Mouse (Mus musculus) embryonic facial prominence, embryonic 13.5 days (tissue): ENCODE data around the gene Ssbp2. TPM values are rescaled to one million over a fixed set of nuclear protein-coding genes. Genes with fewer than 3 reads are reported as not detected.

Experiments
- ATAC-seq: fragments of 200-750 bp; cut with Nextera tagmentation; 2 replicates; pipeline ENCODE4 v1.8.0; 2017; ENCODE audit warnings: low read depth; ENCODE audit not compliant: insufficient number of reproducible peaks, insufficient read depth, low FRiP score, low TSS enrichment
- H3K27ac ChIP-seq: fragments of 300-500 bp; sonication (generic); 2 replicates; pipeline ENCODE4 v1.5.1; 2015; ENCODE audit warnings: moderate library complexity, mild to moderate bottlenecking, inconsistent platforms
- H3K27me3 ChIP-seq: fragments of 300-500 bp; sonication (generic); 2 replicates; pipeline ENCODE4 v1.6.1; 2015; ENCODE audit warnings: mild to moderate bottlenecking, inconsistent platforms
- H3K36me3 ChIP-seq: fragments of 300-500 bp; sonication (generic); 2 replicates; pipeline ENCODE4 v1.6.1; 2015; ENCODE audit warnings: mild to moderate bottlenecking, inconsistent platforms
- H3K4me1 ChIP-seq: fragments of 300-500 bp; sonication (generic); 2 replicates; pipeline ENCODE4 v1.6.1; 2015; ENCODE audit warnings: inconsistent platforms
- H3K4me2 ChIP-seq: fragments of 300-500 bp; sonication (generic); 2 replicates; pipeline ENCODE4 v1.6.1; 2015; ENCODE audit warnings: moderate library complexity, mild to moderate bottlenecking, inconsistent platforms
- H3K4me3 ChIP-seq: fragments of 300-500 bp; sonication (generic); 2 replicates; pipeline ENCODE4 v1.5.1; 2015; ENCODE audit warnings: mild to moderate bottlenecking, inconsistent platforms
- H3K9ac ChIP-seq: fragments of 300-500 bp; sonication (generic); 2 replicates; pipeline ENCODE4 v1.6.1; 2015; ENCODE audit warnings: mild to moderate bottlenecking, inconsistent platforms
- H3K9me3 ChIP-seq: fragments of 300-500 bp; sonication (generic); 2 replicates; pipeline ENCODE4 v1.6.1; 2016; ENCODE audit warnings: inconsistent platforms
- WGBS: fragments of 180-500 bp; shearing (Covaris S2); methylation state at CpG from one replicate; pipeline ENCODE4 v1.1.7; 2015; ENCODE audit warnings: mixed read lengths; 5-methylcytosine and 5-hydroxymethylcytosine counted together
- polyA plus RNA-seq: library from polyadenylated mRNA; unstranded; fragments of >200 nt; fragmentation: Nextera tagmentation; extraction: Ambion mirVana; gene quantifications from 2 replicates; pipeline ENCODE4 v1.2.1, GENCODE M21; 2015

Ssbp2 gene
- polyA plus RNA-seq, 1 experiment from 2014 or later: 228 TPM

DNA sequence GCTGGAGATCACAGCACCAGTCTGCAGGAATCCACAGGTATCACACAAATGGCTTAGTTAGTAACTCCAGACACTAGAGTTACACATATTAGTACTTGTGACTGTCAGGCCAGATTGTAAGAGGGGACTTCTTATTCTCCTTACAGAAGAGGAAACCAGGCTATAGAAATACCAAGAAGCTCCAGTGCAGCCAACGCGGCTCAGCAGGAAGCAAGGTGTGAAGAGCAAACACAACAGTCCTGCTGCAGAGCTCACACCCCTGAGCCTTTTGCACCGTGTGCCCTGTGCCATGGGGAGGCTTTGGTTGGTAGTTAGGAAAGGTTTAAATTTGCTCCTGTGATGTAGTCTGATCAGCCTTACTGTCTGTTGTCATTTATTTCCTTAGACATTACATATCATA, 37.0 kb downstream of the Ssbp2 start:
- Histone ChIP-seq H3K9ac (no peak overlapping the region), H3K27me3 (no peaks in the 10 kb centered on the region), H3K36me3 (peaks cover 15% of the 10 kb centered on the region), H3K4me3 (no peak overlapping the region), H3K9me3 (no peaks in the 10 kb centered on the region), H3K4me2 (no peak overlapping the region), H3K27ac (no peak overlapping the region), H3K4me1 (peaks cover 5% of the 10 kb centered on the region; the same call in 1 of the 2 replicates)
- WGBS: 85% methylated on average over 3 of the region's 3 CpGs
- no peak for ATAC-seq

DNA sequence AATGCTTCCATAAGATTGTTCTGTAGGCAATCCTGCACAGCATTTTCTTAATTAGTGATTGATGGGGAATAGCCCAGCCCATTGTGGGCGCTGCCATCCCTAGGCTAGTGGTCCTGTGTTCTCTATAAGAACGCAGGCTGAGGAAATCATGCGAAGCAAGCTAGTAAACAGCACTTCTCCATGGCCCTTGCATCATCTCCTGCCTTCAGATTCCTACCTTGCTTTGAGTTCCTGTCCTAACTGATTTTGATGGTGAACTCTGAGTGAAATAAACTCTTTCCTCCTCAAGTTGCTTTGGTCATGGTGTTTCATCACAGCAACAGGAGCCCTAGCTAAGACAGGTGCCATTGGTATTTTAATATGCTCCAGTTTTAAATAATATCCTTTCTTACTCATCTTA, 41.7 kb downstream of the Ssbp2 start:
- H3K4me3 ChIP-seq: no peak overlapping the region
- H3K27me3 ChIP-seq: no peaks in the 10 kb centered on the region
- peaks cover 9% of the 10 kb centered on the region for H3K36me3 ChIP-seq
- H3K9me3 ChIP-seq: no peaks in the 10 kb centered on the region
- ATAC-seq: no peak
- peaks cover 11% of the 10 kb centered on the region for H3K4me1 ChIP-seq
- H3K4me2 ChIP-seq: no peak overlapping the region
- H3K9ac ChIP-seq: no peak overlapping the region
- H3K27ac ChIP-seq: no peak overlapping the region
- WGBS: 96% methylated on average over 3 of the region's 3 CpGs

DNA sequence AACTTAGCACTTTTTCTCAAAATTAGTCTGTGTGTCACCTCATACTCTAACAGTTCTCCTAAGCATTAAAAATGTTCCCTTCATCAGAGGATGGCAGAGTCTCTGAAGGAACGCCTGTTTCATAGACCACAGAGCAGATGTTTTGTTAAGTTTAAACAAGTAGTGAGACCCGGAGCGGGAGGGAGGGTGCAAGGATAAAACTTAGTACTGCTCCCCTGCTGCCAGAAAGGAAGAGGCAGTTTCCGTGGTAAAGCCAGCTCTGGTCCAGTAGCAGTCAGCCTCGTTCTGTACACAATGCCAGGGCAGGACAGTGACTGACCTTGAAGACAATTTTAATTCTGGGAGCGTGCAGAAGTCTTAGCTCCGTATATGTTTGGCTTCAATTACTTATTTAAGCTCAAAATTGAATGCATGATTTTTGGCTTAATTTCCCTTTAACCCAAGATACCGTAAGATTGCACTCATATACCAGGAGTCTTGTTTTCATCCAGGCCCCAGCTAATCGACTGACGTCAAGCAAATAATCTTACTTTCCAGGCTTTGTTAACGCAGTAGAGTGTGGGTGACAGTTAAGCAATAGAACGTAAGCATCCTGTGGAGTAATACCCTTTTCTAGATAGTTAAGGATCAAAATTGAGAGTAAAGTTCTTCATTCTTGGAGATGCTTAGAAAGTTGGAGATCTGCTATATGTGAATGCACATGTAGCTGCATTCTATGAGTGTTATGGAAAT, 42.7 kb downstream of the Ssbp2 start:
- H3K36me3 ChIP-seq: peaks cover 9% of the 10 kb centered on the region
- no peak for ATAC-seq
- H3K4me1 ChIP-seq: peaks cover 11% of the 10 kb centered on the region
- no peak overlapping the region for H3K9ac ChIP-seq
- 55% methylated on average over 12 of the region's 12 CpGs for WGBS
- H3K27ac ChIP-seq: no peak overlapping the region
- H3K27me3 ChIP-seq: no peaks in the 10 kb centered on the region
- H3K4me3 ChIP-seq: no peak overlapping the region
- no peak overlapping the region for H3K4me2 ChIP-seq
- no peaks in the 10 kb centered on the region for H3K9me3 ChIP-seq

DNA sequence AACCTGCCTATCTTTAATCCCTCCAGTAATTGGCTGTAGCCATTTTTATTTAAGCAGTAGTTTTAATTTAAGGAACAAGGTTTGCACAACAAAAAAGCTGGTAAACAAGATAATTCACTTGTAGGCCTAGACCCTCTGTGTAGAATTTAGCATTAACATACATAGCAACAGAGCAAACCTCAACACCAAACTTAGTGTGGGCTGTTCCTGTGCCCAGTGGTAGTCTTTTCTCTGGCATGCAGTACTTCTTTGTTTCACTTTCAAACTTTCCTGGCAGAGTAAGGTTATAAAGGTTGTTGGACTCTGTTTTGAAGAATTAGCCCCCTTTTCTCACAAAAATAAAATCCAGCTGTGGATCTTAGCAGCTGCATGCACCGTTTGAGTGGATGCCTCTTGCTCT, 48.9 kb downstream of the Ssbp2 start:
- Histone ChIP-seq H3K4me3 (no peak overlapping the region), H3K4me2 (no peak overlapping the region), H3K27me3 (no peaks in the 10 kb centered on the region), H3K9me3 (no peaks in the 10 kb centered on the region), H3K4me1 (peaks cover 2% of the 10 kb centered on the region; the same call in 1 of the 2 replicates), H3K9ac (no peak overlapping the region), H3K27ac (no peak overlapping the region), H3K36me3 (no peaks in the 10 kb centered on the region)
- WGBS: 44% methylated on average over 1 of the region's 1 CpGs
- ATAC-seq: no peak

DNA sequence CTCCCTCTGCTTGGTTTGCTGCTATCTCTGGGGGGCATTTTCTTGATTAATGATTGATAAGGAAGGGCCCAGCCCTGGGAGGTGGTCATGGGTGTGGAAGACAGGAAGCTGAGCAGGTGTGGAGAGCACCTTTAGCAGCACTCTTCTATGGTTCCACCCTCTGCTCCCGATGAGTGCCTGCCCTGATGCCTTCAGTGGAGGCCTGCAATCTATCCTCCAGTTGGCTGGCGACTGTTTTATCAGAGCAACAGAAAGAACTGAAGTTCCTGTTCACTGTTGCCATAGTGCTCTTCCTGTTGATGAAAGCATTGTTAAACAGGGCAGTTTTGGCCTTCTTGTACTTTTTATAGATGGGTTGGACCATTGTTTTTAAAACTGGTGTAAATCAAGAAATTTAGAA, 49.4 kb downstream of the Ssbp2 start:
- H3K36me3 ChIP-seq: no peaks in the 10 kb centered on the region
- H3K9me3 ChIP-seq: no peaks in the 10 kb centered on the region
- peaks cover 2% of the 10 kb centered on the region; the same call in 1 of the 2 replicates for H3K4me1 ChIP-seq
- H3K4me3 ChIP-seq: no peak overlapping the region
- no peak overlapping the region for H3K27ac ChIP-seq
- no peak overlapping the region for H3K4me2 ChIP-seq
- WGBS: 76% methylated on average over 2 of the region's 2 CpGs
- ATAC-seq: no peak
- no peak overlapping the region for H3K9ac ChIP-seq
- H3K27me3 ChIP-seq: no peaks in the 10 kb centered on the region

DNA sequence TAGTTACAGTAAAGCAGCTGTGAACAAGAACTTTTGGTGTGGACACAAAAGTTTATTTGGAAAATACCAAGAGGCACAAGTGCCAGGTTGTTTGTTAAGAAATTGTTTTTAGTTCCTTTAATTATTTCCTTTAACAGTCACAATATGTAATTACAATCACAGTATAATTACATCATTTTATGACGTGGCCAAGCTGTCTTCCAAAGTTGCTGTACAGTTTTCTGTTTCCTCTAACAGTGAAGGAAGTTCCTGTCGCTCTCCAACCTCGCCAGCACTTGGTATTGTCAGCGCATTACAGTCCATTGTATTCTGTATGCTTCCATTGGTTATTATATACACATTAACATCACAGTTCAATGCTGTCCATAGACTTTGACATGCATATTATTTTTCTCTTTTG, 54.9 kb downstream of the Ssbp2 start:
- Histone ChIP-seq H3K27me3 (no peaks in the 10 kb centered on the region), H3K4me1 (no peaks in the 10 kb centered on the region), H3K4me3 (no peak overlapping the region), H3K9ac (no peak overlapping the region), H3K36me3 (no peaks in the 10 kb centered on the region), H3K4me2 (no peak overlapping the region), H3K27ac (no peak overlapping the region), H3K9me3 (no peaks in the 10 kb centered on the region)
- 86% methylated on average over 4 of the region's 4 CpGs for WGBS
- ATAC-seq: no peak

DNA sequence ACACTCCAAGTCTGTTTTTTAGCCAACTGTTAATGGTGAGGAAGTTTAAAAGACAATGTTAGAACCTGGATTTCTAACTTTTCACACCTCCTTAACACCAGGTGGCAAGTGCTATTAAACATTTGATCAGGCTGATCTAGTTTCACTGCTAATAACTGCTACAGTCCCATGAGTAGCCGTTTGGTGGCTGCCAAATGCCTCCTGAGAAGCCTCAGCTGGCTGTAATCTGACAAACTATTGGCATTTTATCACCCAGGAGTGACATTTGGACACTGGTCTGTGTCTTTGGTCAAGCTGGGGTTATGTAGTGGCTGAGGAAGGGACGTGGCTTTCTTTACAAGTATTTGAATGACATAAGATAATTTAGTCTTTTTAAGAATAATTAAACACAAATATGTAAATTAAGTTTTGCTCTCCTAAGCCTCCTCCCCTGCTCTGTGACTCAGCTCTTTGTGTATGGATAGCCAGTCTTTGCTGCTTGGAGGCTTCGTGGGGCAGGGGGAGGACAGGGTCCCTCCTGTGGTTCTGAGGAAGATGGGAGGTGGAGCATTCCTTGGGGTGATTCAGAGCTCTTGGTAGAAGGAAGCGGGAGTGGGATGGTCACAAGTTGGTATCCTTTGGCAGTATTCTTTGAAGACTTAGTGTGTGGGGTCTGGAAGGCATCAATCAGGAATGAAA, 60.1 kb downstream of the Ssbp2 start:
- Histone ChIP-seq H3K9ac (no peak overlapping the region), H3K27me3 (no peaks in the 10 kb centered on the region), H3K36me3 (no peaks in the 10 kb centered on the region), H3K27ac (no peak overlapping the region), H3K4me1 (peaks cover 6% of the 10 kb centered on the region; the same call in 1 of the 2 replicates), H3K4me3 (no peak overlapping the region), H3K4me2 (no peak overlapping the region), H3K9me3 (no peaks in the 10 kb centered on the region)
- WGBS: 43% methylated on average over 4 of the region's 4 CpGs
- no peak for ATAC-seq

DNA sequence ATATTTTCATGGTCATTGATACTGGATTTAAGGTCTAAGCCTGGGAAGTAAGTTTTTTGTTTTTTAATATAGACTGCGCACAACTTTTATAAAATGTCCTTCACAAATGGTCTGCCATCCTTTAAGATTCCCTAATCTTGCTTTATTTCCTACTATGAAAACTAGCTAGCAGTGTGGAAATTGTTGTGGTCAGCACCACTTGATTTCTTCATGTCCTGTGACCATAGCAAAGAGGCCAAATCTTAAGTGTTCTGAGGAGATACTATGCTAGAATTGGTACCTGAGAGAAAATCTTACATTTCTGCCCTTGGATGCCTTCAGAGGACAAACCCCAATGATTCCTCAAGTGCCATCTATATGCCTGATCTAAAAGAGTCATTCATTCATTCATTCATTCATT, 60.9 kb downstream of the Ssbp2 start:
- Histone ChIP-seq H3K4me3 (no peak overlapping the region), H3K36me3 (no peaks in the 10 kb centered on the region), H3K4me2 (no peak overlapping the region), H3K9me3 (no peaks in the 10 kb centered on the region), H3K27ac (no peak overlapping the region), H3K27me3 (no peaks in the 10 kb centered on the region), H3K9ac (no peak overlapping the region), H3K4me1 (peaks cover 6% of the 10 kb centered on the region; the same call in 1 of the 2 replicates)
- no peak for ATAC-seq
- WGBS: 98% methylated on average over 1 of the region's 1 CpGs

DNA sequence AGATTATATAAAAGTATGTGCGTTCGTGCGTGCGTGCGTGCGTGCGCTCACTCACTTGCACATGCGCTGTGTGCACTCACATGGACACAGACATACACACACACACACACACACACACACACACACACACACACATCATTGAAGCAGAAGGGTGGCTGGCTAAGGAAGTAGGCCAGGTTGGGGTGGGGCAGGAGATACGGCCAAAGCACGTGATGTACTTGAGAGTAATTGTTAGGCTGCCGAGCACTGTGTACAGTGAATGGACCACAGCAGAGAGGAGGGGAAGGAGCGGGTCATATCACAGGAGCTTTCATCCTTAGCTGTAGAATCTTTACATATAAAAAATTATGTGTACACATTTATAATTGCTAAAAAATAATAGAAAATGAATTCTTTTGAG, 66.0 kb downstream of the Ssbp2 start:
- 92% methylated on average over 12 of the region's 12 CpGs for WGBS
- Histone ChIP-seq H3K4me2 (no peak overlapping the region), H3K36me3 (peaks cover 5% of the 10 kb centered on the region; the same call in 1 of the 2 replicates), H3K4me3 (no peak overlapping the region), H3K9me3 (no peaks in the 10 kb centered on the region), H3K4me1 (0 out of 2 replicates have a peak, but pooled peaks cover 3% of the 10 kb centered on the region), H3K27ac (no peak overlapping the region), H3K27me3 (no peaks in the 10 kb centered on the region), H3K9ac (no peak overlapping the region)
- ATAC-seq: no peak

DNA sequence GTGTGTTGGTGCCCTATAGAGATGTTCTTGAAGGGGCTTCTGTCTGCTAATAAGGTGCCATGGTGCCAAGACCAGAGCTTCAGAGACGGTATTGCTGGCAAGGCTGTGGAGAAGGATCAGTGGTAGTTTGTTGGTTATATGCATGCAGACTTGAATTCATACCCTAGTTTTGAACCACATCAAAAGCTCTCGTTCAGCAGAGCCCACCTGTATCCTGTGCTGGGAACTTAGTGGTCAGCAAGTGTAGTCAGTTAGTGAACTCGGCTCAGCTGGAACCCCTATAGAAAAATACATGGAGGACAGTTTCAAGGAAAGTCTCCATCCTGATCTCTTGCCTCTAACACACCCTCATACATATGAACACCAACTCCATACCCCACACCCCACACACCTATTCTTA, 69.7 kb downstream of the Ssbp2 start:
- Histone ChIP-seq H3K4me1 (no peaks in the 10 kb centered on the region), H3K9me3 (peaks cover 7% of the 10 kb centered on the region; the same call in 1 of the 2 replicates), H3K4me2 (no peak overlapping the region), H3K27me3 (no peaks in the 10 kb centered on the region), H3K9ac (no peak overlapping the region), H3K36me3 (peaks cover 30% of the 10 kb centered on the region), H3K27ac (no peak overlapping the region), H3K4me3 (no peak overlapping the region)
- 94% methylated on average over 3 of the region's 3 CpGs for WGBS
- no peak for ATAC-seq

DNA sequence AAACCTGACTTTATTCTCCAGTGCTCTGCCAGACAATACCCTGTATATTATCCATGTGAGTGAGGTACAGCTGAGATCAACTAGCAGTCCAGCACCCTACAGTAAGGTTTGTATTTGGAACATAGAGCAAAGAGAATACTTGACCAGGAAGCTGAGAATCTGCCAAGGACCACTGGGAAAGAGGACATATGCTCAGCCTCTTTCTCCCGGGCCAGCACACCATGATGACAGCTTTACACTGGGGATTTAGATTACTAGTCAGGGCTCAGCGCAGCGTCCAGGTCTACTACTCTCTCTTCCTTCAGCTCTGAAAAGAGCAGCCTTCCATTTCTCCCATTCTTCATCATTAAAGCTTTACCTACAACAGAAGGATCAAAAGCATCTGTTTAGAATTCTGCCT, 76.6 kb downstream of the Ssbp2 start:
- peaks cover 41% of the 10 kb centered on the region for H3K36me3 ChIP-seq
- H3K27ac ChIP-seq: no peak overlapping the region
- whole genome bisulfite sequencing: 68% methylated on average over 3 of the region's 3 CpGs
- no peak overlapping the region for H3K4me3 ChIP-seq
- H3K9me3 ChIP-seq: peaks cover 7% of the 10 kb centered on the region; the same call in 1 of the 2 replicates
- H3K4me2 ChIP-seq: no peak overlapping the region
- no peak for ATAC-seq
- H3K9ac ChIP-seq: no peak overlapping the region
- no peaks in the 10 kb centered on the region for H3K4me1 ChIP-seq
- no peaks in the 10 kb centered on the region for H3K27me3 ChIP-seq
